Mouse (Mus musculus): ENCODE measurements around the gene Sys1. TPM values are rescaled to one million over a fixed set of nuclear protein-coding genes. Genes with fewer than 3 reads are reported as not detected.

The Sys1 gene
- total RNA-seq, 2 experiments from 2014 or later: 23.0 to 24.6 TPM

DNA sequence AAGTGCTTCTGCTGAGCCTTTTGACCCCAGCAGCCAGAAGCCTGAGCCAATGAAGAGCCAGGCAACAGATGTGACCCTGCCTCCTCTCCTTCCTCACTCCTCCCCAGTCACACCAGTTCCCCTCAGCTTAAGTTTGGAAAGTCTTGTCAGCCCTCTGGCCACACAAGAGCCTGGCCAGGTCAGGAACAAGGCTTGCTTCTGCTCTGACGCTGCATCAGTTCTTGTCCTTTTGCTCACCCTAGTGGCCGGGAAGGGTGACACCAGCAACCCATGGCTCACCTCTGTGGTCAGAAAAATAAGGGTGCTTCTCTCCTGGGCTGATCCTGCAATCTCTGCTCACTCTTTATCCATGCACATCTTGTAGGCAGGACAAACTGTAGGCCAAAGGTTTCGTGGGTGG, 64.0 kb downstream of the Sys1 start:
- intact Hi-C loops (cut with DNase I): no loop called here
- peak; percentile 49 to 57 for DNase-seq

DNA sequence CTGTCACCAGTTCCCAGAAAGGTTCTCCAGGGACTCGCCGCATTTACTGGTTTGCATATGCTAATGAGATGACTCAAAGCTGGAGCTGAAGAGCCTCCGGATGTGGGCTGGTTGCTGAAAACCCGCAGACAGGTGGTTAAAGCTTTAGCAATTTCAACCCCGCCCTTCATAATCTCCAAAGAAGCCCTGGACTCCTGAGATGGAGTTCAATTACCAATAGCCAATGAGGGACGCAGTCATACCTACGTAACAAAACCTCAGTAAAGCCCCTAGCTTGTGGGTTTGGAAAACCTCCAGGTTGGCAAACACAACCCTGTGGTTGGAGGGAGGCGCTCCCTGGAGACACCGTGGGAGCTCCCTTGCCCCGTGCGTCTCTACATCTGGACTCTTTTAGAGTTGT, 65.1 kb downstream of the Sys1 start:
- intact Hi-C loops (cut with DNase I): no loop called here
- no peak for DNase-seq

DNA sequence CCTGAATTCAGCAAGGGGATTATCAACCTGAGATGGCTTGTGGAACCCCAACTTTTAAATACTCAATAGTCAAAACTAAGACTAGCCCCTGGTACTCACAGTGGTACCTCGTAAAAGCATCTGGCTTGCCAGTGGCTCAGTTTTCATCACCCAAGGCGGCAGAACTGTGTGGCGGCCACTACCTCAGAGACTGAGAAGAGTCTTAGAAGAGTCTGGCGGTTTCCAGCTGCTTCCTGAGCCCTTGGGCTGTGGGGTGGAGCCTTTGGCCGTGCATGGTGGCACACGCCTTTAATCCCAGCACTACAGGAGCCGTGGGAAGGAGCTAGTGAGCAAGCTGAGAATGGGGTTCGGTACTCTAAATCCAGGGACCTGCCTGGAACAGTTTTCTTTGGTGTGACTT, 65.5 kb downstream of the Sys1 start:
- DNase-seq: no peak
- intact Hi-C loops (cut with DNase I): no loop called here

DNA sequence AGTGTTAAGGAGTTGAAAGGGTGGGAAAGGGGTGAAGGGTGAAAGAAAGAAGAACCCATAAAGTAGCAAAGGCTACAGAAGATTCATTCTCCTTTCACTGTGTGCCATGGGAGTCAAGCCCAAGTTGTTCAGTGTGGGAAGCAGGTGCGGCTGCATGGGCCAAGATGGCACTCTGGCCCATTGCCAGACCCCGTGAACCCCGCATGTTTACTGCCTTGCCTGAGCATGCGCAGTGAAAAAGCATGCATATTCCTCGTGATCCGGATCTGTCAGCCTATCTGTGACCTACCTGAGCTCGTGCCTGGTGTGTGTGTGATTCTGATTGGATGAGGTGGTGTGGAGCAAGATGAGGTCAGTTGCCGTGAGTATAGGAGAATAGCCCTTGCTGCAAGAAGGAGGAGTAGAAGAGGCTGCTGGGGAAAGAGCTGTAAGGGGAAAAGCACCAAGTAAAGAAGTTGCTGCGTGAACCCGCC, 66.6 kb downstream of the Sys1 start:
- intact Hi-C loops (cut with DNase I): no loop called here
- DNase-seq: no peak

DNA sequence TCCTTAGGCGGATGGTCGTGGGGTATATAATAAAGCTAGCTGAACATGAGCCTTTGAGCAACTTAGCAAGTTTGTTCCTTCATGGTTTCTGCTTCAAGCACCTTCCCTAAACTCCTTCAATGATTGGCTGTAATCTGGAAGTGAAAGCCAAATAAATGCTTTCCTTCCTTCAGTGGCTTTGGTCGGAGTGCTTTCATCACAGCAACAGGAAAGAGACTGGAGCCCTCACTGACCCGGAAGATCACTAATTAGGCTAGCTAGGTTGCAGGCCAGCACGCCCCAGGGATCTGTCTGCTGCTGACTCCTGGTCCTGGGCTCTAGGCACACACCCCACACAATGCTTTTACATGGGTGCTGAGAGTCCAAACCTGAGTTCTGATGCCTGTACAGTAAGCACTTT, 71.8 kb downstream of the Sys1 start:
- intact Hi-C loops (cut with DNase I): no loop called here
- DNase-seq: no peak

Other genes with a start within 250 kb of the Sys1 start
- gene Wfdc15b, start 235.3 kb upstream of the Sys1 start, total RNA-seq (2021): not detected
- not detected for gene Svs2, start 218.5 kb upstream of the Sys1 start, total RNA-seq (2021)
- gene Svs3b, start 200.3 kb upstream of the Sys1 start, total RNA-seq (2021): not detected
- not detected for gene Svs4, start 178.5 kb upstream of the Sys1 start, total RNA-seq (2021)
- gene Svs3a, start 167.7 kb upstream of the Sys1 start, total RNA-seq (2021): not detected
- not detected for gene Svs6, start 140.2 kb upstream of the Sys1 start, total RNA-seq (2021)
- gene Svs5, start 124.2 kb upstream of the Sys1 start, total RNA-seq (2021): not detected
- 10 to 100 TPM in 1 of 2 experiments, 1 to 10 TPM in 1; 8.0 to 11.0 TPM for gene Slpi, start 67.9 kb upstream of the Sys1 start, total RNA-seq (2021)
- gene Rbpjl, start 53.8 kb upstream of the Sys1 start, total RNA-seq (2021): not detected
- under 1 TPM; 0.51 to 0.75 TPM for gene Matn4, start 51.8 kb upstream of the Sys1 start, total RNA-seq (2021)
- gene Sdc4, start 13.1 kb upstream of the Sys1 start, total RNA-seq (2021): 10 to 100 TPM; 20.6 to 20.7 TPM
- gene Gm20458, start 4.0 kb downstream of the Sys1 start, total RNA-seq (2021): 1 to 10 TPM; 7.6 to 7.7 TPM
- gene Trp53tg5, start 16.8 kb downstream of the Sys1 start, total RNA-seq (2021): not detected
- gene Dbndd2, start 29.1 kb downstream of the Sys1 start, total RNA-seq (2021): 10 to 100 TPM; 14.3 to 15.8 TPM
- 10 to 100 TPM; 34.2 to 35.6 TPM for gene Pigt, start 40.6 kb downstream of the Sys1 start, total RNA-seq (2021)
- 1 to 10 TPM; 1.0 to 1.2 TPM for gene Wfdc2, start 105.4 kb downstream of the Sys1 start, total RNA-seq (2021)
- not detected for gene Spint3, start 116.5 kb downstream of the Sys1 start, total RNA-seq (2021)
- gene Wfdc6a, start 128.5 kb downstream of the Sys1 start, total RNA-seq (2021): under 1 TPM in 1 of 2 experiments, not detected in 1; 0.53 TPM
- gene Eppin, start 136.6 kb downstream of the Sys1 start, total RNA-seq (2021): not detected
- gene Wfdc6b, start 156.6 kb downstream of the Sys1 start, total RNA-seq (2021): not detected
- gene Wfdc8, start 156.7 kb downstream of the Sys1 start, total RNA-seq (2021): not detected
- not detected for gene Wfdc16, start 181.8 kb downstream of the Sys1 start, total RNA-seq (2021)
- gene Wfdc10, start 199.1 kb downstream of the Sys1 start, total RNA-seq (2021): not detected
- not detected for gene Wfdc9, start 199.6 kb downstream of the Sys1 start, total RNA-seq (2021)
- not detected for gene Wfdc11, start 217.1 kb downstream of the Sys1 start, total RNA-seq (2021)
- gene Wfdc13, start 228.1 kb downstream of the Sys1 start, total RNA-seq (2021): not detected
- not detected for gene Spint4, start 241.5 kb downstream of the Sys1 start, total RNA-seq (2021)

All from heart, postnatal 36 days (tissue).